Mouse (Mus musculus): ENCODE measurements around the gene Pfas. TPM values are rescaled to one million over a fixed set of nuclear protein-coding genes. Genes with fewer than 3 reads are reported as not detected.
"Not testable (repeated sequence)": the region's sequence is repeated elsewhere in the genome, so short reads cannot be mapped to it uniquely, and the experiment has no call there.

Gene Pfas
- polyA plus RNA-seq, 2 experiments, result 22.0 to 27.0 TPM

DNA sequence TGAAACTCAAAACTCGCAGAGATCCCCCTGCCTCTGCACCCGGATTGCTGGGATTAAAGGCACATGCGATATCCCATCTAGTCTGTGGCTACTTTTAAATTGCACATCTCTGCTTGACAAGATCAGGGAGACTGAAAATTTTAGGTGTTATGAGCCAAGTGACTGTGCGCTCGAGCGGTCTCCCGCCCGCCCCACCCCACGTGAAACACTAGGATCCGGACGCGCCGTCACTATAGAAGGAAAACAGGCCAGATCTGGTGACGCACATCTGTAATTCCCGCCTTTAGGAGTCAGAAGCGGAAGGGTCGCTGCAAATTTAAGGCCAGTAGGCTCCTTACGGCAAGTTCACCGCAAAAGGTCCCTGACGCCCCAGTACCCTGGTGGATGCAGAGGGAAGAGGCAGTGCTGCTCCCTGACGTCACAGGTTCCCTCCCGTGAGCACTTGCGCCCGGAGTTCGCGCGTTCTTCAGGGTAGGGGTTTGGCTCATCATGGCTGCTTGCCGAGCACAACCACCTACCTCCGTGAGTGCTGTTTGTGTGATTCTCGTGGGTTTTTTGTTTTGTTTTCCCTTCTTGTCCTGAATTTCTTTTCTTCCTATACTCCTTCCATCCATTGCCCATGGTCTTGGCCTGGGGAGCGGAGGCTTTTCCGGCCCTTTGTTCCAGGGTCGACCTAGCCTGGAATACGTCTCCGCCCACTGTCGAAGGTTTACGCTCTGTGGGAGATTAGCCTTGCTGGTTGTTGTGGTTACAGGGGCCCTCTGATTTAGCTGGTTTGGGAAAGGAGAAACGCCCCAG is 7.6 kb upstream of the Pfas start, which contains the start of gene Ctc1:
TSS of gene Ctc1 (plus strand) at position 268 of the 798 bp plus-strand sequence.
- Histone ChIP-seq H3K27me3 (ENCODE audit: control insufficient read depth, insufficient read depth, low read length) (no peaks in the 10 kb centered on the region), H3K4me2 (replicated peaks; ENCODE audit: low read depth, low read length, severe bottlenecking) (peak within 1 kb of the TSS; percentile 69), H3K9me3 (ENCODE audit: control insufficient read depth, low read length) (no peaks in the 10 kb centered on the region), H3K27ac (replicated peaks; ENCODE audit: low read depth, low read length) (peak within 1 kb of the TSS; percentile 88), H3K36me3 (ENCODE audit: control insufficient read depth, insufficient read depth, low read length) (peaks cover 1% of the 10 kb centered on the region), H3K4me1 (ENCODE audit: control insufficient read depth, insufficient read depth, low read length) (peaks cover 8% of the 10 kb centered on the region), H3K9ac (ENCODE audit: low read depth, low read length, severe bottlenecking) (peak within 1 kb of the TSS; percentile 86), H3K4me3 (replicated peaks; ENCODE audit: low read length) (peak within 1 kb of the TSS; percentile 54)
- TF ChIP-seq POLR2A (IDR thresholded peaks at IDR 0.05; ENCODE audit: borderline replicate concordance, extremely low read depth, insufficient read depth, insufficient read length), result peak; percentile 93; the same call in 1 of the 2 replicates
- 4% methylated on average over 38 of the region's 38 CpGs for WGBS
- ATAC-seq (ENCODE audit: low FRiP score, low read depth) (peak; percentile 97), DNase-seq (ENCODE audit: low spot score) (peak; percentile 95)

DNA sequence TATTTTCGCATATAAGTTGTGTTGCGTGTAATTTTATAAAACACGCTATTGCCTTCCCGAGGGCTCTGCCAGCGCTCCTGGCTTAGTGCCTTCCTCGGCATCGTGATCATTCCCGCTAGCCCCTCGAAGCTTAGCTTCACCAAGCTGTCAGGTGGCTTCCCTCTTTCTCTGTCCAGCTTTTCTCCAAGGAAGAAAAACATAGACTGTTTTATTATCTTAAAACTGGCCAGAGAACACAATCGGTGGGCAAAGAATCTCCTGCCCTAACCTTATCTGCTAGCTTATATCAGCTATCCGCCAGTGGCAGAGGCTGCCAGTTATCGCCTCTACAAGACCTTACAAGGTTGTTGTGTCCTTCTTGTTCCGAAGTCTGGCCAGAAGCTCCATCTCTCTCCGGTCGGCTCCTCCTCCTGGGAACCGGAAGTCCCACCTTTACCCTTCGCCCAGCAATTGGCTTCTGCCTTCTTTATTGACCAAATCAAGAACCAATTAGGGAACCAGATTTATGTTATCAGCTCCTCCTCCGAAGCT is 3.9 kb upstream of the Pfas start:
- peaks cover 13% of the 10 kb centered on the region for H3K4me1 ChIP-seq (ENCODE audit: control insufficient read depth, insufficient read depth, low read length)
- DNase-seq (ENCODE audit: low spot score) (peak; percentile 91), ATAC-seq (ENCODE audit: low FRiP score, low read depth) (peak; percentile 63; the same call in 1 of the 2 replicates)
- peak overlapping the region; percentile 59 for H3K9ac ChIP-seq (ENCODE audit: low read depth, low read length, severe bottlenecking)
- H3K4me2 ChIP-seq (replicated peaks; ENCODE audit: low read depth, low read length, severe bottlenecking), result peak overlapping the region; percentile 84
- H3K36me3 ChIP-seq (ENCODE audit: control insufficient read depth, insufficient read depth, low read length), result no peaks in the 10 kb centered on the region
- 1% methylated on average over 18 of the region's 18 CpGs for WGBS
- TF ChIP-seq POLR2A (IDR thresholded peaks at IDR 0.05; ENCODE audit: borderline replicate concordance, extremely low read depth, insufficient read depth, insufficient read length), result no peak
- peak overlapping the region; percentile 53 for H3K4me3 ChIP-seq (replicated peaks; ENCODE audit: low read length)
- no peaks in the 10 kb centered on the region for H3K9me3 ChIP-seq (ENCODE audit: control insufficient read depth, low read length)
- peak overlapping the region; percentile 78 for H3K27ac ChIP-seq (replicated peaks; ENCODE audit: low read depth, low read length)
- H3K27me3 ChIP-seq (ENCODE audit: control insufficient read depth, insufficient read depth, low read length), result no peaks in the 10 kb centered on the region

DNA sequence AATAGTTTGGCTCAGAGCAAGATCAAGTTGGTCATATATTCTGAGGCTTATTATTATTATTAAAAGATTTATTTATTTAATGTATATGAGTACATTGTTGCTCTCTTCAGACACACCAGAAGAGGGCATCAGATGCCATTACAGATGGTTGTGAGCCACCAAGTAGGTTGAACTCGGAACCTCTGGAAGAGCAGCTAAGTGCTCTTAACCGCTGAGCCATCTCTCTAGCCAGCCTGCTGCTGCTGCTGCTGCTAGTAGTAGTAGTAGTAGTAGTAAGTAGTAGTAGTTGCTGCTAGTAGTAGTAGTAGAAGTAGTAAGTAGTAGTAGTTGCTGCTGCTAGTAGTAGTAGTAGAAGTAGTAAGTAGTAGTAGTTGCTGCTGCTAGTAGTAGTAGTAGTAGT is 3.2 kb upstream of the Pfas start:
- peak overlapping the region; percentile 53 for H3K4me3 ChIP-seq (replicated peaks; ENCODE audit: low read length)

DNA sequence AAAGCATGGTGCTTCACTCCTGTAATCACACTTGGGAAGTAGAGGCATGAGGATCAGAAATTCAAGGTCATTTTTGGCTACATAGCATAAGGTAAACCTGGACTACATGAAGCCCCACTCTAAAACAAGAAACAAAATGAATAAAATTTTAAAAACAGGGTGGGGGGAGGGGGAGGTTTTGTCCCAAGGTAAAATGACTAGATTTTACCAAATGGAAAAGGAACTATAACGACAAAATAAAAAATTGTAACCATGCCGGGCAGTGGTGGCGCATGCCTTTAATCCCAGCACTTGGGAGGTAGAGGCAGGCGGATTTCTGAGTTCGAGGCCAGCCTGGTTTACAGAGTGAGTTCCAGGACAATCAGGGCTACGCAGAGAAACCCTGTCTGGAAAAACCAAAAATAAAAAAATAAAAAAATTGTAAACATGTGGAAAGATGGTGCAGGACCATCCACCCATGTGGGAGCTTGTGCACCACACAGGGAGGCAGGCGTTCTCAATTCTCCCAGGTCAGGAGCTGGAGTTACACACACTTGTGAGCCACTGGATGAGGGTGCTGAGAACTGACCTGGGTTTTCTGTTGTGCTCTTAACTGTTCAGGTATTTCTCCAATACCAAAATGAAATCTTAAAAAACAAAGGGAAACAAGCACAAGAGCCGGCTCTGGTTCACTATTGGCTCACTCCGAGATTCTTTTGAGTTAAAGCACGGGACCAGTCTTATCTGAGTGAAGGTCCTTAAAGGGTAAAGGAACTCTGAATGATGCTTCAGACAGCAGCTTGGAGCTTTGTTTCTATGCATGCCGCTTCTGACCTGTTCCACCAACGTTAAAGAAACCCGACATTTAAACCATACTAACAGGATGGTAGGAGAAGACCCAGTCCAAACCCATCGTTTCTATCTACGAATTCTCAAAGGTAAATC is 2.4 kb upstream of the Pfas start:
- WGBS, result 89% methylated on average over 15 of the region's 15 CpGs
- no peak overlapping the region for H3K9ac ChIP-seq (ENCODE audit: low read depth, low read length, severe bottlenecking)
- no peaks in the 10 kb centered on the region for H3K27me3 ChIP-seq (ENCODE audit: control insufficient read depth, insufficient read depth, low read length)
- no peak overlapping the region for H3K27ac ChIP-seq (replicated peaks; ENCODE audit: low read depth, low read length)
- ATAC-seq (ENCODE audit: low FRiP score, low read depth) (no peak), DNase-seq (ENCODE audit: low spot score) (no peak)
- TF ChIP-seq POLR2A (IDR thresholded peaks at IDR 0.05; ENCODE audit: borderline replicate concordance, extremely low read depth, insufficient read depth, insufficient read length), result no peak
- H3K4me2 ChIP-seq (replicated peaks; ENCODE audit: low read depth, low read length, severe bottlenecking), result 0 out of 2 replicates have a peak overlapping the region, but pooled peaks have one; percentile 84
- no peaks in the 10 kb centered on the region for H3K9me3 ChIP-seq (ENCODE audit: control insufficient read depth, low read length)
- no peaks in the 10 kb centered on the region for H3K36me3 ChIP-seq (ENCODE audit: control insufficient read depth, insufficient read depth, low read length)
- H3K4me3 ChIP-seq (replicated peaks; ENCODE audit: low read length), result no peak overlapping the region
- peaks cover 6% of the 10 kb centered on the region for H3K4me1 ChIP-seq (ENCODE audit: control insufficient read depth, insufficient read depth, low read length)

More for the DNA sequence above, 3.2 kb upstream of the Pfas start:
- not testable (repeated sequence) for ATAC-seq (ENCODE audit: low FRiP score, low read depth); DNase-seq (ENCODE audit: low spot score); H3K9me3 ChIP-seq (ENCODE audit: control insufficient read depth, low read length); H3K27me3 ChIP-seq (ENCODE audit: control insufficient read depth, insufficient read depth, low read length); H3K4me1 ChIP-seq (ENCODE audit: control insufficient read depth, insufficient read depth, low read length); H3K36me3 ChIP-seq (ENCODE audit: control insufficient read depth, insufficient read depth, low read length)
- Histone ChIP-seq H3K27ac (replicated peaks; ENCODE audit: low read depth, low read length) (peak overlapping the region; percentile 78; the same call in 1 of the 2 replicates), H3K9ac (ENCODE audit: low read depth, low read length, severe bottlenecking) (0 out of 2 replicates have a peak overlapping the region, but pooled peaks have one; percentile 59), H3K4me2 (replicated peaks; ENCODE audit: low read depth, low read length, severe bottlenecking) (peak overlapping the region; percentile 84)
- WGBS, result 75% methylated on average over 2 of the region's 2 CpGs

DNA sequence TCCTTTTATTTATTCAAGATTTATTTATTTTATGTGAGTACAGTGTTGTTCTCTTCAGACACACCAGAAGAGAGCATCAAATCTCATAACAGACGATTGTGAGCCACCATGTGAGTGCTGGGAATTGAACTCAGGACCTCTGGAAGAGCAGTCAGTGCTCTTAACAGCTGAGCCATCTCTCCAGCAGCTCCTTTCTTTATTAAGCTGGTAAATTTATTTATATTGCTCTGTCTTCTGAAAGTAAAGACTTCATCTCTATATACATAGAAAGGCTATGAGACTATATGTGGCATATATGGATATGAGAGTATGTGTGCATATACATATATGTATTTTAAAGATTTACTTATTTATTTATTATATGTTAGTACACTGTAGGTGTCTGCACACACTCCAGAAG is 1.2 kb upstream of the Pfas start:
- no peak for ATAC-seq (ENCODE audit: low FRiP score, low read depth)

DNA sequence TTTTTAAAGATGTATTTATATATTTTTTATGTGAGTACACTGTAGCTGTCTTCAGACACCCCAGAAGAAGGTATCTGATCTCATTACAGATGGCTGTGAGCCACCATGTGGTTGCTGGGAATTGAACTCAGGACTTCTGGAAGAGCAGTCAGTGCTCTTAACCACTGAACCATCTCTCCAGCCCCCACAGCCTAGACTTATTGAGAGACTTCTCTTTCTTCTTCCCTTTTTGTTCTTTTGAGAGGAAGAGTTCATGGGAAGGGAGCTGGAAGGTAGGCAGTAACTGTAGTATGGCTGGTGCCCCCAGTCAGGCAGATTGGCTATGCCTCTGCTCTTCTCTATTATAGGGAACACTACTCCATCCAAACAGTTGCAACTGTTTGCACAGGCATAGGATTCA is 1.7 kb downstream of the Pfas start:
- ATAC-seq (ENCODE audit: low FRiP score, low read depth); H3K9me3 ChIP-seq (ENCODE audit: control insufficient read depth, low read length); H3K4me1 ChIP-seq (ENCODE audit: control insufficient read depth, insufficient read depth, low read length); DNase-seq (ENCODE audit: low spot score); H3K27me3 ChIP-seq (ENCODE audit: control insufficient read depth, insufficient read depth, low read length); H3K27ac ChIP-seq (replicated peaks; ENCODE audit: low read depth, low read length); H3K4me3 ChIP-seq (replicated peaks; ENCODE audit: low read length); H3K4me2 ChIP-seq (replicated peaks; ENCODE audit: low read depth, low read length, severe bottlenecking); H3K9ac ChIP-seq (ENCODE audit: low read depth, low read length, severe bottlenecking): not testable (repeated sequence)
- peaks cover 19% of the 10 kb centered on the region for H3K36me3 ChIP-seq (ENCODE audit: control insufficient read depth, insufficient read depth, low read length)

More for the DNA sequence above, 1.2 kb upstream of the Pfas start:
- Histone ChIP-seq H3K27me3 (ENCODE audit: control insufficient read depth, insufficient read depth, low read length) (no peaks in the 10 kb centered on the region), H3K9me3 (ENCODE audit: control insufficient read depth, low read length) (no peaks in the 10 kb centered on the region), H3K36me3 (ENCODE audit: control insufficient read depth, insufficient read depth, low read length) (no peaks in the 10 kb centered on the region), H3K4me2 (replicated peaks; ENCODE audit: low read depth, low read length, severe bottlenecking) (no peak overlapping the region), H3K4me3 (replicated peaks; ENCODE audit: low read length) (no peak overlapping the region), H3K9ac (ENCODE audit: low read depth, low read length, severe bottlenecking) (no peak overlapping the region), H3K27ac (replicated peaks; ENCODE audit: low read depth, low read length) (no peak overlapping the region), H3K4me1 (ENCODE audit: control insufficient read depth, insufficient read depth, low read length) (peaks cover 6% of the 10 kb centered on the region)
- no peak for TF ChIP-seq POLR2A (IDR thresholded peaks at IDR 0.05; ENCODE audit: borderline replicate concordance, extremely low read depth, insufficient read depth, insufficient read length)
- DNase-seq (ENCODE audit: low spot score), result no peak
- 91% methylated on average over 1 of the region's 1 CpGs for whole genome bisulfite sequencing

All from limb, embryonic 14.5 days (tissue).